Mouse (Mus musculus): Measurements from ENCODE around the gene Mrpl4.
"Not testable (repeated sequence)": the region's sequence is repeated elsewhere in the genome, so short reads cannot be mapped to it uniquely, and the experiment has no call there.

The Mrpl4 gene

DNA sequence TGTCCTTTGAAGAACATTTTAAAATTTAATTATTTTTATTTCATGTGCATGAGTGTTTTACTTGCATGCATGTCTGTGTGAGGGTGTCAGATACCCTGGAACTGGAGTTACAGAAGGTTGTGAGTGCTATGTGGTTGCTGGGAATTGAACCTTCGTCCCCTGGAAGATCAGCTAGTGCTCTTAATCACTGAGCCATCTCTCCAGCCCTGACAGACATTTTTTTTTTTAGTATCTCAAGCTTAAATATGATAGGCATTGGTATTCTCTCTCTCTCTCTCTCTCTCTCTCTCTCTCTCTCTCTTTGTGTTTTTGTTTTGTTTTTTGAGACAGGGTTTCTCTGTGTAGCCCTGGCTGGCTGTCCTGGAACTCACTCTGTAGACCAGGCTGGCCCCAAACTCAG is 42.2 kb downstream of the Mrpl4 start:
- not testable (repeated sequence) for DNase-seq

DNA sequence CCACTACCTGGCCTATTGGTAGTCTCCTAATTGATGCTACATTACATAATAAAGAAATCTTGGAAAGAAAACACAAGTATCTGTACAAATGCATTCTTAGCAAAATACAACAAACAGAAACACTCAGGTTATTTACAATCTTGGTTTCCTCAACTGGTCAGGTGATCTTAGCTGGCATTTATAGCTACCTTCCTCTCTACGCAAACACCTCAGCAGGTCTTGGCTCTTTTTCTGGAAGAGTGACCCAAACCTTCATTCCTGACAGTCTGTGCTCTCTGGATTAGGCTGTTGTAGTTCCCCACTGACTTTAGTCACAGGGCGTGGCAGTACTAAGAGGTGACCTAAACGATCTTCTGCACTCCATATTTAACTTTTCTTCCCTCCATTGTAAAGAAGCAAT is 42.7 kb downstream of the Mrpl4 start:
- DNase-seq: no peak

DNA sequence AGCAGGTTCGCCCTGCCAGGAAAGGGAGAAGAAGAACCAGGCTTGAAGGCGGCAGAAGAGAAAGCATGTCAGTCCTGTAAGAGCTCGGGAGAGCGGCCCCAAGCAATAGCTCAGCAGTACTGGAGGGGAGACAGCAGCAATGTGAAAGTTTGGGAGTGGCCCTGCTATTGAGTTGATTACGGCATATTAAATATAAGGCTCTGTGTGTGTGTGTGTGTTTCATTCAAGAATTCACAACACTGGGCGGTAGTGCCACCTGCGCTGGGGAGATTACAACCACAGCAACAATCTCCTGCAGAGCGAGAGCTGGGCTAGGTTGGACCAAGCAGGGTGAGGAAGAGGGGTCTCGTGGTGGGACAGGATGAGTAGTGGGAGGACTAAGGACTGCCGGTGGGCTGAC is 49.0 kb downstream of the Mrpl4 start:
- DNase-seq: no peak

Measured in kidney, adult 11 months (tissue).